Mouse (Mus musculus): ENCODE measurements around the gene Gpr179. TPM values are rescaled to one million over a fixed set of nuclear protein-coding genes. Genes with fewer than 3 reads are reported as not detected.

Gene Gpr179
- total and polyA plus RNA-seq, 3 experiments = 0.05 to 0.08 TPM; not detected in 1

GRCm38 (mm10) chr11:97334400-97334799 is 17.5 kb downstream of the Gpr179 start:
- H3K79me2 ChIP-seq (replicated peaks; ENCODE audit: control insufficient read depth, insufficient read depth, low read length) = no peaks in the 10 kb centered on the region
- intact Hi-C loops (cut with DNase I) = loop anchor here (10.0 kb wide), 1 partner anchor 260 kb away; no protein-coding TSS in a partner anchor
- 81% methylated on average over 9 of the region's 9 CpGs for WGBS
- no peak for TF ChIP-seq EP300 (IDR thresholded peaks at IDR 0.05; ENCODE audit: insufficient read depth, low read depth, low read length)
- TF ChIP-seq CTCF (IDR thresholded peaks at IDR 0.05) = no peak
- no peak for TF ChIP-seq POLR2A (IDR thresholded peaks at IDR 0.05; ENCODE audit: insufficient read depth, low read depth, low read length)
- no peak overlapping the region for H3K9ac ChIP-seq (ENCODE audit: low read depth, low read length)
- H3K36me3 ChIP-seq (ENCODE audit: control insufficient read depth, insufficient read depth, low read length) = no peaks in the 10 kb centered on the region
- H3K4me1 ChIP-seq (ENCODE audit: control insufficient read depth, insufficient read depth, low read length) = no peaks in the 10 kb centered on the region
- peaks cover 3% of the 10 kb centered on the region; the same call in 1 of the 2 replicates for H3K27me3 ChIP-seq (ENCODE audit: control insufficient read depth, insufficient read depth, low read length)
- H3K4me3 ChIP-seq = no peak overlapping the region
- H3K27ac ChIP-seq = no peak overlapping the region
- no peak for DNase-seq

GRCm38 (mm10) chr11:97333896-97334295 is 18.0 kb downstream of the Gpr179 start:
- TF ChIP-seq POLR2A (IDR thresholded peaks at IDR 0.05; ENCODE audit: insufficient read depth, low read depth, low read length) (no peak), EP300 (IDR thresholded peaks at IDR 0.05; ENCODE audit: insufficient read depth, low read depth, low read length) (no peak), CTCF (IDR thresholded peaks at IDR 0.05) (no peak)
- Histone ChIP-seq H3K9ac (ENCODE audit: low read depth, low read length) (no peak overlapping the region), H3K4me3 (no peak overlapping the region), H3K27ac (no peak overlapping the region), H3K79me2 (replicated peaks; ENCODE audit: control insufficient read depth, insufficient read depth, low read length) (no peaks in the 10 kb centered on the region), H3K4me1 (ENCODE audit: control insufficient read depth, insufficient read depth, low read length) (no peaks in the 10 kb centered on the region), H3K27me3 (ENCODE audit: control insufficient read depth, insufficient read depth, low read length) (peaks cover 3% of the 10 kb centered on the region; the same call in 1 of the 2 replicates), H3K36me3 (ENCODE audit: control insufficient read depth, insufficient read depth, low read length) (no peaks in the 10 kb centered on the region)
- 57% methylated on average over 1 of the region's 1 CpGs for WGBS
- intact Hi-C loops (cut with DNase I) = loop anchor here (10.0 kb wide), 1 partner anchor 259 kb away; no protein-coding TSS in a partner anchor
- DNase-seq = no peak

GRCm38 (mm10) chr11:97333044-97333443 is 18.8 kb downstream of the Gpr179 start:
- Histone ChIP-seq H3K4me1 (ENCODE audit: control insufficient read depth, insufficient read depth, low read length) (no peaks in the 10 kb centered on the region), H3K79me2 (replicated peaks; ENCODE audit: control insufficient read depth, insufficient read depth, low read length) (no peaks in the 10 kb centered on the region), H3K27me3 (ENCODE audit: control insufficient read depth, insufficient read depth, low read length) (0 out of 2 replicates have a peak, but pooled peaks cover 1% of the 10 kb centered on the region), H3K9ac (ENCODE audit: low read depth, low read length) (no peak overlapping the region), H3K4me3 (no peak overlapping the region), H3K27ac (no peak overlapping the region), H3K36me3 (ENCODE audit: control insufficient read depth, insufficient read depth, low read length) (no peaks in the 10 kb centered on the region)
- intact Hi-C loops (cut with DNase I) = loop anchor here (10.0 kb wide), 1 partner anchor 258 kb away; no protein-coding TSS in a partner anchor
- no peak for DNase-seq
- 66% methylated on average over 9 of the region's 9 CpGs for WGBS
- no peak for TF ChIP-seq POLR2A (IDR thresholded peaks at IDR 0.05; ENCODE audit: insufficient read depth, low read depth, low read length)
- no peak for TF ChIP-seq EP300 (IDR thresholded peaks at IDR 0.05; ENCODE audit: insufficient read depth, low read depth, low read length)
- TF ChIP-seq CTCF (IDR thresholded peaks at IDR 0.05) = no peak

GRCm38 (mm10) chr11:97331231-97332190 is 20.4 kb downstream of the Gpr179 start:
- no peaks in the 10 kb centered on the region for H3K36me3 ChIP-seq (ENCODE audit: control insufficient read depth, insufficient read depth, low read length)
- DNase-seq = no peak
- intact Hi-C loops (cut with DNase I) = loop anchor here (10.0 kb wide), 1 partner anchor 257 kb away; no protein-coding TSS in a partner anchor
- no peaks in the 10 kb centered on the region for H3K27me3 ChIP-seq (ENCODE audit: control insufficient read depth, insufficient read depth, low read length)
- 83% methylated on average over 12 of the region's 12 CpGs for WGBS
- no peaks in the 10 kb centered on the region for H3K4me1 ChIP-seq (ENCODE audit: control insufficient read depth, insufficient read depth, low read length)
- H3K27ac ChIP-seq = no peak overlapping the region
- no peak for TF ChIP-seq CTCF (IDR thresholded peaks at IDR 0.05)
- no peak for TF ChIP-seq EP300 (IDR thresholded peaks at IDR 0.05; ENCODE audit: insufficient read depth, low read depth, low read length)
- no peak for TF ChIP-seq POLR2A (IDR thresholded peaks at IDR 0.05; ENCODE audit: insufficient read depth, low read depth, low read length)
- H3K9ac ChIP-seq (ENCODE audit: low read depth, low read length) = no peak overlapping the region
- H3K4me3 ChIP-seq = no peak overlapping the region
- no peaks in the 10 kb centered on the region for H3K79me2 ChIP-seq (replicated peaks; ENCODE audit: control insufficient read depth, insufficient read depth, low read length)

GRCm38 (mm10) chr11:97330315-97330714 is 21.6 kb downstream of the Gpr179 start:
- intact Hi-C loops (cut with DNase I) = loop anchor here (10.0 kb wide), 1 partner anchor 256 kb away; no protein-coding TSS in a partner anchor
- no peak overlapping the region for H3K9ac ChIP-seq (ENCODE audit: low read depth, low read length)
- TF ChIP-seq CTCF (IDR thresholded peaks at IDR 0.05) (no peak), EP300 (IDR thresholded peaks at IDR 0.05; ENCODE audit: insufficient read depth, low read depth, low read length) (no peak), POLR2A (IDR thresholded peaks at IDR 0.05; ENCODE audit: insufficient read depth, low read depth, low read length) (no peak)
- no peak overlapping the region for H3K27ac ChIP-seq
- no peaks in the 10 kb centered on the region for H3K4me1 ChIP-seq (ENCODE audit: control insufficient read depth, insufficient read depth, low read length)
- no peak overlapping the region for H3K4me3 ChIP-seq
- H3K79me2 ChIP-seq (replicated peaks; ENCODE audit: control insufficient read depth, insufficient read depth, low read length) = no peaks in the 10 kb centered on the region
- H3K27me3 ChIP-seq (ENCODE audit: control insufficient read depth, insufficient read depth, low read length) = no peaks in the 10 kb centered on the region
- no peaks in the 10 kb centered on the region for H3K36me3 ChIP-seq (ENCODE audit: control insufficient read depth, insufficient read depth, low read length)
- DNase-seq = no peak
- 97% methylated on average over 1 of the region's 1 CpGs for WGBS

Measured in heart, adult 2 months (tissue).